Mouse (Mus musculus) hindbrain, embryonic 10.5 days (tissue): ENCODE results near the gene Traip. TPM values are rescaled to one million over a fixed set of nuclear protein-coding genes. Genes with fewer than 3 reads are reported as not detected.

Experiments
- DNase-seq: peaks from one replicate; pipeline ENCODE4 v3.0.0-alpha.2; 2017; ENCODE audit warnings: low spot score
- H3K27ac ChIP-seq: fragments of 300-500 bp; sonication (generic); 2 replicates; pipeline ENCODE4 v1.5.1; 2016; ENCODE audit warnings: mild to moderate bottlenecking, moderate library complexity
- H3K27me3 ChIP-seq: fragments of 300-500 bp; sonication (generic); 2 replicates; pipeline ENCODE4 v1.6.1; 2016; ENCODE audit warnings: mild to moderate bottlenecking; ENCODE audit not compliant: poor library complexity, insufficient read depth, severe bottlenecking
- H3K36me3 ChIP-seq: fragments of 300-500 bp; sonication (generic); 2 replicates; pipeline ENCODE4 v1.6.1; 2016; ENCODE audit warnings: mild to moderate bottlenecking, moderate library complexity
- H3K4me1 ChIP-seq: fragments of 300-500 bp; sonication (generic); replicated peaks from 2 replicates; pipeline ENCODE4 v1.6.1; 2016; ENCODE audit warnings: mild to moderate bottlenecking
- H3K4me3 ChIP-seq: fragments of 300-500 bp; sonication (generic); 2 replicates; pipeline ENCODE4 v1.5.1; 2016; ENCODE audit warnings: mild to moderate bottlenecking, moderate library complexity
- H3K9me3 ChIP-seq: fragments of 300-500 bp; sonication (generic); 2 replicates; pipeline ENCODE4 v1.6.1; 2016; ENCODE audit warnings: mild to moderate bottlenecking, moderate library complexity
- WGBS: fragments of 180-500 bp; shearing (Covaris S2); methylation state at CpG from one replicate; pipeline ENCODE4 v1.1.7; 2016; 5-methylcytosine and 5-hydroxymethylcytosine counted together
- polyA plus RNA-seq: library from polyadenylated mRNA; unstranded; fragments of >200 nt; fragmentation: Nextera tagmentation; extraction: Ambion mirVana; gene quantifications from 2 replicates; pipeline ENCODE4 v1.2.1, GENCODE M21; 2016

Gene Traip
- polyA plus RNA-seq, 1 experiment from 2014 or later, result 24.3 TPM

GRCm38 (mm10) chr9:107983421-107983890 is 33.5 kb downstream of the Traip start:
- 38% methylated on average over 4 of the region's 4 CpGs for WGBS
- Histone ChIP-seq H3K9me3 (no peaks in the 10 kb centered on the region), H3K4me1 (peaks cover 72% of the 10 kb centered on the region), H3K27ac (peak overlapping the region; percentile 88), H3K27me3 (peaks cover 24% of the 10 kb centered on the region), H3K4me3 (peak overlapping the region; percentile 72), H3K36me3 (no peaks in the 10 kb centered on the region)
- peak; percentile 75 for DNase-seq

- Histone ChIP-seq H3K36me3 (no peaks in the 10 kb centered on the region), H3K9me3 (no peaks in the 10 kb centered on the region), H3K4me1 (peaks cover 73% of the 10 kb centered on the region), H3K27me3 (peaks cover 24% of the 10 kb centered on the region), H3K4me3 (peak overlapping the region; percentile 72), H3K27ac (peak overlapping the region; percentile 88)
- no peak for DNase-seq
- 63% methylated on average over 19 of the region's 19 CpGs for WGBS
Measured at GRCm38 (mm10) chr9:107984052-107984753, 34.3 kb downstream of the Traip start.

- Histone ChIP-seq H3K27ac (peak overlapping the region; percentile 88), H3K9me3 (no peaks in the 10 kb centered on the region), H3K27me3 (peaks cover 24% of the 10 kb centered on the region), H3K36me3 (no peaks in the 10 kb centered on the region), H3K4me3 (peak overlapping the region; percentile 72), H3K4me1 (peaks cover 72% of the 10 kb centered on the region)
- no peak for DNase-seq
- WGBS, result 57% methylated on average over 9 of the region's 9 CpGs
Measured at GRCm38 (mm10) chr9:107984754-107985055, 34.8 kb downstream of the Traip start.

- H3K27me3 ChIP-seq, result peaks cover 24% of the 10 kb centered on the region
- H3K27ac ChIP-seq, result peak within 1 kb of the TSS; percentile 88
- DNase-seq, result peak; percentile 88
- H3K4me3 ChIP-seq, result peak within 1 kb of the TSS; percentile 72
- 1% methylated on average over 58 of the region's 58 CpGs for WGBS
- H3K9me3 ChIP-seq, result no peaks in the 10 kb centered on the region
- peaks cover 68% of the 10 kb centered on the region for H3K4me1 ChIP-seq
- H3K36me3 ChIP-seq, result no peaks in the 10 kb centered on the region
Measured at GRCm38 (mm10) chr9:107985131-107986119, 35.5 kb downstream of the Traip start, which contains the start of gene Inka1. Inka1 (minus strand) TSS chr9:107985879.

- 0 out of 2 replicates have a peak overlapping the region, but pooled peaks have one; percentile 88 for H3K27ac ChIP-seq
- no peaks in the 10 kb centered on the region for H3K9me3 ChIP-seq
- H3K27me3 ChIP-seq, result peaks cover 24% of the 10 kb centered on the region
- no peaks in the 10 kb centered on the region for H3K36me3 ChIP-seq
- peak overlapping the region; percentile 72 for H3K4me3 ChIP-seq
- 6% methylated on average over 18 of the region's 18 CpGs for WGBS
- peak; percentile 87 for DNase-seq
- peaks cover 59% of the 10 kb centered on the region for H3K4me1 ChIP-seq
Measured at GRCm38 (mm10) chr9:107986376-107986775, 36.4 kb downstream of the Traip start.

- 70% methylated on average over 3 of the region's 3 CpGs for WGBS
- no peak overlapping the region for H3K27ac ChIP-seq
- peaks cover 24% of the 10 kb centered on the region for H3K27me3 ChIP-seq
- peaks cover 43% of the 10 kb centered on the region for H3K4me1 ChIP-seq
- H3K4me3 ChIP-seq, result no peak overlapping the region
- no peak for DNase-seq
- H3K36me3 ChIP-seq, result no peaks in the 10 kb centered on the region
- no peaks in the 10 kb centered on the region for H3K9me3 ChIP-seq
Measured at GRCm38 (mm10) chr9:107987950-107988349, 38.0 kb downstream of the Traip start.

GRCm38 (mm10) chr9:107992197-107992596 is 42.3 kb downstream of the Traip start, which contains the start of gene Cdhr4:
Cdhr4 (plus strand) TSS chr9:107992497.
- H3K4me1 ChIP-seq, result peaks cover 5% of the 10 kb centered on the region; the same call in 1 of the 2 replicates
- H3K36me3 ChIP-seq, result no peaks in the 10 kb centered on the region
- no peak within 1 kb of the TSS for H3K27ac ChIP-seq
- no peak for DNase-seq
- no peaks in the 10 kb centered on the region; the same call in 1 of the 2 replicates for H3K27me3 ChIP-seq
- WGBS, result 73% methylated on average over 2 of the region's 2 CpGs
- H3K4me3 ChIP-seq, result no peak within 1 kb of the TSS
- H3K9me3 ChIP-seq, result no peaks in the 10 kb centered on the region

- H3K4me1 ChIP-seq, result peaks cover 5% of the 10 kb centered on the region; the same call in 1 of the 2 replicates
- H3K9me3 ChIP-seq, result no peaks in the 10 kb centered on the region
- H3K27me3 ChIP-seq, result no peaks in the 10 kb centered on the region
- H3K36me3 ChIP-seq, result no peaks in the 10 kb centered on the region
- no peak overlapping the region for H3K27ac ChIP-seq
- no peak overlapping the region for H3K4me3 ChIP-seq
- 82% methylated on average over 11 of the region's 11 CpGs for WGBS
- DNase-seq, result no peak
Measured at GRCm38 (mm10) chr9:107993013-107993412, 43.1 kb downstream of the Traip start.

GRCm38 (mm10) chr9:107994464-107994863 is 44.5 kb downstream of the Traip start:
- no peaks in the 10 kb centered on the region for H3K27me3 ChIP-seq
- H3K4me1 ChIP-seq, result no peaks in the 10 kb centered on the region
- WGBS, result 78% methylated on average over 2 of the region's 2 CpGs
- no peaks in the 10 kb centered on the region for H3K36me3 ChIP-seq
- no peak for DNase-seq
- no peak overlapping the region for H3K4me3 ChIP-seq
- H3K27ac ChIP-seq, result no peak overlapping the region
- no peaks in the 10 kb centered on the region for H3K9me3 ChIP-seq

GRCm38 (mm10) chr9:107995513-107995912 is 45.6 kb downstream of the Traip start:
- WGBS, result 95% methylated on average over 21 of the region's 21 CpGs
- no peaks in the 10 kb centered on the region for H3K4me1 ChIP-seq
- no peak for DNase-seq
- no peak overlapping the region for H3K4me3 ChIP-seq
- no peaks in the 10 kb centered on the region for H3K36me3 ChIP-seq
- H3K27me3 ChIP-seq, result no peaks in the 10 kb centered on the region
- H3K9me3 ChIP-seq, result no peaks in the 10 kb centered on the region
- H3K27ac ChIP-seq, result no peak overlapping the region

- no peak for DNase-seq
- H3K27me3 ChIP-seq, result no peaks in the 10 kb centered on the region
- H3K36me3 ChIP-seq, result no peaks in the 10 kb centered on the region
- H3K9me3 ChIP-seq, result no peaks in the 10 kb centered on the region
- no peak within 1 kb of the TSS for H3K4me3 ChIP-seq
- no peaks in the 10 kb centered on the region for H3K4me1 ChIP-seq
- WGBS, result 88% methylated on average over 5 of the region's 5 CpGs
- H3K27ac ChIP-seq, result no peak within 1 kb of the TSS
Measured at GRCm38 (mm10) chr9:107996049-107996448, 46.1 kb downstream of the Traip start, which contains the start of gene Gm20662. Gm20662 (plus strand) TSS chr9:107996349.

GRCm38 (mm10) chr9:108001922-108002770 is 52.2 kb downstream of the Traip start, which contains the start of gene Ip6k1:
Ip6k1 (plus strand) TSS chr9:108002501.
- under 1% methylated on average over 51 of the region's 51 CpGs for WGBS
- Histone ChIP-seq H3K4me3 (peak within 1 kb of the TSS; percentile 95), H3K4me1 (peaks cover 29% of the 10 kb centered on the region), H3K27ac (peak within 1 kb of the TSS; percentile 98), H3K36me3 (peaks cover 8% of the 10 kb centered on the region; the same call in 1 of the 2 replicates), H3K9me3 (no peaks in the 10 kb centered on the region), H3K27me3 (no peaks in the 10 kb centered on the region)
- DNase-seq, result peak; percentile 100
